Mouse (Mus musculus): ENCODE data around the gene Psmd13.

GRCm38 (mm10) chr7:140912846-140913482 lies 31.2 kb downstream of the Psmd13 start:
- TF ChIP-seq POLR2A (IDR thresholded peaks at IDR 0.05; ENCODE audit: borderline replicate concordance, extremely low read depth, insufficient read depth, insufficient read length, poor library complexity, severe bottlenecking) = no peak
- no peak for TF ChIP-seq CTCF (IDR thresholded peaks at IDR 0.05; ENCODE audit: borderline replicate concordance, extremely low read depth, insufficient read depth, insufficient read length)

Data from brain, embryonic 14.5 days (tissue).